8 mouse cellular contexts compared by ENCODE assay signal in genomic region chr8:85036718-85037365, GRCm38 (mm10). TPM values are rescaled to one million over a fixed set of nuclear protein-coding genes. Genes with fewer than 3 reads are reported as not detected.
A peak's percentile ranks its signal among the peaks of the same experiment; 100 is the strongest.
DNase-seq lines count a peak whose midpoint lies in the region; ATAC-seq and TF ChIP-seq lines count a peak whose summit lies in the region.

Tnpo2 (plus strand) TSS chr8:85036915.

- DNase-seq in CD8-positive naive resting alpha-beta T cell, adult 2 months (ENCODE audit: low read depth in 2 of 2, low spot score in 2 of 2): peak; percentile 76 to 85
- DNase-seq in c-Kit-positive CD71-negative TER-119-negative erythroid progenitor cells, embryonic 14.5 days (ENCODE audit: low read depth): peak; percentile 87
- DNase-seq in forebrain, embryonic 10.5 days (ENCODE audit: extremely low spot score, low spot score): peak; percentile 88
- DNase-seq in kidney, postnatal 25 days: peak; percentile 95 to 98
- DNase-seq in liver, embryonic 14.5 days (ENCODE audit: low read depth in 3 of 3, low spot score in 3 of 3): peak; percentile 95 to 97 (median 96)
- DNase-seq in neural tube, embryonic 11.5 days (ENCODE audit: low spot score): peak; percentile 89
- peak; percentile 92 for DNase-seq in stomach, postnatal 0 days (ENCODE audit: low spot score)

- TF ChIP-seq EP300 in liver, embryonic 14.5 days (IDR thresholded peaks at IDR 0.05; ENCODE audit: low read depth): no peak
- TF ChIP-seq EP300 in stomach, postnatal 0 days (optimal IDR thresholded peaks at IDR 0.05): no peak

- ATAC-seq in heart, embryonic 15.5 days (replicated peaks; ENCODE audit: insufficient number of reproducible peaks, insufficient read depth, low FRiP score, low read depth): peak; percentile 90
- peak; percentile 87 for ATAC-seq in liver, embryonic 14.5 days (ENCODE audit: insufficient read depth)
- peak; percentile 93 for ATAC-seq in neural tube, embryonic 11.5 days (ENCODE audit: insufficient read depth, low FRiP score, low TSS enrichment)
- peak; percentile 86 for ATAC-seq in stomach, postnatal 0 days (ENCODE audit: low FRiP score, low TSS enrichment)

- H3K9me3 ChIP-seq in forebrain, embryonic 10.5 days: no peaks in the 10 kb centered on the region
- H3K9me3 ChIP-seq in heart, embryonic 15.5 days (replicated peaks): no peaks in the 10 kb centered on the region
- H3K9me3 ChIP-seq in liver, embryonic 14.5 days (ENCODE audit: control insufficient read depth, low read length): no peaks in the 10 kb centered on the region
- H3K9me3 ChIP-seq in neural tube, embryonic 11.5 days (ENCODE audit: control insufficient read depth, low read length): no peaks in the 10 kb centered on the region
- H3K9me3 ChIP-seq in stomach, postnatal 0 days (ENCODE audit: control insufficient read depth, low read length): no peaks in the 10 kb centered on the region

- peak within 1 kb of the TSS; percentile 99 for H3K27ac ChIP-seq in forebrain, embryonic 10.5 days
- H3K27ac ChIP-seq in heart, embryonic 15.5 days: peak within 1 kb of the TSS; percentile 100
- H3K27ac ChIP-seq in liver, embryonic 14.5 days: peak within 1 kb of the TSS; percentile 75
- H3K27ac ChIP-seq in neural tube, embryonic 11.5 days (ENCODE audit: low read depth, low read length): peak within 1 kb of the TSS; percentile 98
- peak within 1 kb of the TSS; percentile 99 for H3K27ac ChIP-seq in stomach, postnatal 0 days (replicated peaks)

- H3K4me2 ChIP-seq in heart, embryonic 15.5 days: peak within 1 kb of the TSS; percentile 84
- H3K4me2 ChIP-seq in liver, embryonic 14.5 days (ENCODE audit: low read depth): peak within 1 kb of the TSS; percentile 98
- peak within 1 kb of the TSS; percentile 98 for H3K4me2 ChIP-seq in neural tube, embryonic 11.5 days (ENCODE audit: low read depth)
- peak within 1 kb of the TSS; percentile 95 for H3K4me2 ChIP-seq in stomach, postnatal 0 days (replicated peaks; ENCODE audit: low read depth)

- WGBS in forebrain, embryonic 10.5 days: under 1% methylated on average over 59 of the region's 59 CpGs
- under 1% methylated on average over 59 of the region's 59 CpGs for WGBS in heart, embryonic 15.5 days
- under 1% methylated on average over 59 of the region's 59 CpGs for WGBS in liver, embryonic 14.5 days (ENCODE audit: insufficient replicate concordance)
- WGBS in neural tube, embryonic 11.5 days: under 1% methylated on average over 59 of the region's 59 CpGs
- WGBS in stomach, postnatal 0 days: under 1% methylated on average over 55 of the region's 59 CpGs

- no peak for TF ChIP-seq CTCF in liver, embryonic 14.5 days (IDR thresholded peaks at IDR 0.05; ENCODE audit: low read depth)
- no peak for TF ChIP-seq CTCF in stomach, postnatal 0 days (IDR thresholded peaks at IDR 0.05; ENCODE audit: low read depth)

- no peaks in the 10 kb centered on the region for H3K27me3 ChIP-seq in forebrain, embryonic 10.5 days (ENCODE audit: poor library complexity, severe bottlenecking)
- H3K27me3 ChIP-seq in heart, embryonic 15.5 days: no peaks in the 10 kb centered on the region
- no peaks in the 10 kb centered on the region for H3K27me3 ChIP-seq in liver, embryonic 14.5 days (ENCODE audit: control insufficient read depth, insufficient read depth, low read length)
- no peaks in the 10 kb centered on the region for H3K27me3 ChIP-seq in neural tube, embryonic 11.5 days (ENCODE audit: control insufficient read depth, insufficient read depth, low read length)
- H3K27me3 ChIP-seq in stomach, postnatal 0 days (ENCODE audit: control insufficient read depth, insufficient read depth, low read length): no peaks in the 10 kb centered on the region

- H3K4me3 ChIP-seq in forebrain, embryonic 10.5 days: peak within 1 kb of the TSS; percentile 87
- H3K4me3 ChIP-seq in heart, embryonic 15.5 days: peak within 1 kb of the TSS; percentile 91
- H3K4me3 ChIP-seq in liver, embryonic 14.5 days (ENCODE audit: insufficient read depth in 1 of 2, low read depth in 2 of 2, low read length in 2 of 2): peak within 1 kb of the TSS; percentile 79 to 91
- H3K4me3 ChIP-seq in neural tube, embryonic 11.5 days (ENCODE audit: low read depth, low read length): peak within 1 kb of the TSS; percentile 79
- H3K4me3 ChIP-seq in stomach, postnatal 0 days (ENCODE audit: low read depth, low read length): peak within 1 kb of the TSS; percentile 79

- H3K36me3 ChIP-seq in forebrain, embryonic 10.5 days (replicated peaks): peaks cover 55% of the 10 kb centered on the region
- H3K36me3 ChIP-seq in heart, embryonic 15.5 days: peaks cover 30% of the 10 kb centered on the region
- H3K36me3 ChIP-seq in liver, embryonic 14.5 days (replicated peaks; ENCODE audit: control insufficient read depth, insufficient read depth, low read depth): peaks cover 35% of the 10 kb centered on the region
- H3K36me3 ChIP-seq in neural tube, embryonic 11.5 days (ENCODE audit: control insufficient read depth, insufficient read depth, low read length): peaks cover 14% of the 10 kb centered on the region
- H3K36me3 ChIP-seq in stomach, postnatal 0 days (ENCODE audit: control insufficient read depth, insufficient read depth, low read length): peaks cover 18% of the 10 kb centered on the region

- H3K4me1 ChIP-seq in forebrain, embryonic 10.5 days: peaks cover 43% of the 10 kb centered on the region
- peaks cover 31% of the 10 kb centered on the region for H3K4me1 ChIP-seq in heart, embryonic 15.5 days (replicated peaks)
- peaks cover 15 to 18% of the 10 kb centered on the region in 2 experiments for H3K4me1 ChIP-seq in liver, embryonic 14.5 days (replicated peaks; ENCODE audit: control insufficient read depth in 2 of 2, insufficient read depth in 2 of 2, low read length in 1 of 2)
- H3K4me1 ChIP-seq in neural tube, embryonic 11.5 days (ENCODE audit: control insufficient read depth, insufficient read depth, low read length): peaks cover 14% of the 10 kb centered on the region; the same call in 1 of the 2 replicates
- H3K4me1 ChIP-seq in stomach, postnatal 0 days (replicated peaks; ENCODE audit: control insufficient read depth, insufficient read depth): no peaks in the 10 kb centered on the region

- H3K9ac ChIP-seq in heart, embryonic 15.5 days: peak within 1 kb of the TSS; percentile 95
- H3K9ac ChIP-seq in liver, embryonic 14.5 days (replicated peaks): peak within 1 kb of the TSS; percentile 88
- peak within 1 kb of the TSS; percentile 93 for H3K9ac ChIP-seq in neural tube, embryonic 11.5 days (ENCODE audit: low read length)
- H3K9ac ChIP-seq in stomach, postnatal 0 days (ENCODE audit: low read length): peak within 1 kb of the TSS; percentile 86

RNA-seq across cellular contexts. Expression of gene Tnpo2, which starts in this region (rescaled TPM):
- 31.5 and 33.2 TPM in 2 replicates for polyA plus RNA-seq in forebrain, embryonic 10.5 days (2016; fragmentation: Nextera tagmentation; extraction: Ambion mirVana)
- 17.7 and 22.8 TPM in 2 replicates for polyA plus RNA-seq in heart, embryonic 15.5 days (2015; fragmentation: Nextera tagmentation; extraction: Ambion mirVana)
- 24.8 and 25.2 TPM in 2 replicates for polyA plus RNA-seq in liver, embryonic 14.5 days (2012; rRNA removed)
- 9.9 and 10.2 TPM in 2 replicates for polyA plus RNA-seq in liver, embryonic 14.5 days (2014; fragmentation: Nextera tagmentation; extraction: Ambion mirVana)
- polyA plus RNA-seq in neural tube, embryonic 11.5 days (2014; fragmentation: Nextera tagmentation; extraction: Ambion mirVana): 16.3 and 19.7 TPM in 2 replicates
- 12.5 and 15.4 TPM in 2 replicates for polyA plus RNA-seq in stomach, postnatal 0 days (2015; fragmentation: Nextera tagmentation; extraction: Ambion mirVana)

Comparison
In these comparisons a context has a peak if more than half of its experiments do, and no peak if none do; other contexts are left out.
1. Peak in every context shown above with its lines: DNase-seq, ATAC-seq, H3K4me3 ChIP-seq and H3K27ac ChIP-seq.